Mouse (Mus musculus): ENCODE results near the gene Cfap126. TPM values are rescaled to one million over a fixed set of nuclear protein-coding genes. Genes with fewer than 3 reads are reported as not detected.
"Not testable (repeated sequence)": the region's sequence is repeated elsewhere in the genome, so short reads cannot be mapped to it uniquely, and the experiment has no call there.

Gene Cfap126
- 7.2 and 8.8 TPM in 2 replicates for polyA plus RNA-seq (2014; fragmentation: Nextera tagmentation; extraction: Ambion mirVana)

DNA sequence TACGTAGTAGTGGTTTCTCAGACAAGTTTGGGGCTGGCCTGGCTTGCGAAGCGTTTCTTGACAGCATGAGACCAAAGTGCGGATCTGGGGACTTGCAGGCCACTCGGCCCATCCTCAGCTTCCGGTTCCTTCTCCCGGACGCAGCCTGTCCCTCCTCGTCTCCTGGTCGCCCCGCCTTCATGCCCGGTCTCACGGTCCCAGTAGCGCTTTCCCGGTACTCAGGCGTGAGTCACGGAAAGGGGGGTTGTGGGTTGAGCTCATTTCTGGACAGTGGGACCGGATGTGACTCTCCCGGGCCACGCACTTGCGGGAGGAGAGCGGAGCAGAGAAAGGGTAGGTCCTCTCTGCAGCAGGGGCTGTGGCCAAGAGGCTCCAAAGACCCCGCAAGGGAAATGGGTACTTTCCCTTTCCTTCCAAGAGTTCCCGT, at the start of gene Cfap126:
TSS of gene Cfap126 (plus strand) at position 46 of the 427 bp plus-strand sequence.
- under 1% methylated on average over 24 of the region's 24 CpGs for WGBS
- no peaks in the 10 kb centered on the region for H3K36me3 ChIP-seq (ENCODE audit: control insufficient read depth, insufficient read depth, low read length)
- 0 out of 2 replicates have a peak, but pooled peaks have one; percentile 1 for ATAC-seq
- peak within 1 kb of the TSS; percentile 41 for H3K4me3 ChIP-seq (ENCODE audit: low read depth, low read length)
- H3K9me3 ChIP-seq (replicated peaks; ENCODE audit: control insufficient read depth, low read length) = no peaks in the 10 kb centered on the region
- H3K4me1 ChIP-seq (ENCODE audit: control insufficient read depth, insufficient read depth, low read length) = peaks cover 12% of the 10 kb centered on the region; the same call in 1 of the 2 replicates
- peak; percentile 52 for DNase-seq (ENCODE audit: low spot score)
- H3K9ac ChIP-seq (ENCODE audit: low read length) = peak within 1 kb of the TSS; percentile 68
- no peaks in the 10 kb centered on the region for H3K27me3 ChIP-seq (replicated peaks; ENCODE audit: control insufficient read depth, insufficient read depth, low read length)
- peak within 1 kb of the TSS; percentile 63 for H3K4me2 ChIP-seq (ENCODE audit: low read length)
- peak within 1 kb of the TSS; percentile 23; the same call in 1 of the 2 replicates for H3K27ac ChIP-seq (ENCODE audit: low read depth, low read length)

DNA sequence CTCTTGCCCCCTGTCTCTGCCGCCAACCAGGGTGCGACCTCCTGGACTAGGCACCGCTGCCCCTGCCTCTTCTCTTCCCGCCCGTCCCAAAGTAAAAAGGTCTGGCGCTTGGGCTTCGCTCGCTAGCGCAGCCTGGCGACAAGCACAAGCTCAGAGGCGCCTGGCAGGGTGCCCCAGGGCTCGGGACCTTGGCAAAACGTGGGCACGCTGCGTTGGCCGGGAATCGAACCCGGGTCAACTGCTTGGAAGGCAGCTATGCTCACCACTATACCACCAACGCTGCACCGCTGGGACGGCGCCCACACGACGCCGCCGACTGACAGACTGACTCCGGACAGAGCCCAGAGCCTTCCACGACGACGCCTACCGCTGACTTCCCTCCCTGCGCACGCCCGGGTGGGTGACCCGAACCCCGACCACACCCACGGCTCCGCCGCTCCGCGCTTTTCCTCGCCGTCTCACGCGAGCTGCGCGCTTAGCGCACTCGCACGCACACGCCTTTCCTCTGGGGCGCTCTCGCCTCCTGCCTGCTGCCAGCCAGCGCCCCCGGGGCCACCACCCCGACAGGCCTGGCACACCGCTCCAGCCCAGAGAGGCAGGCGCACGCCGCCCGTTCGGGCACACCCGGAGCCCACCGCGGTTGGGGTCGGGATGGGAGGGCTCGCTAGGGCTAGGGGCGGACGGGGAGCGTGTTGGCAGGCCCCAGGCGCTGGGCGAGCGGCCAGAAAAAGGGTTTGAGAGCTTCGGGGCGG, 49.1 kb upstream of the Cfap126 start, which contains the start of gene Fcgr3:
TSS of gene Fcgr3 (minus strand) at position 445 of the 752 bp plus-strand sequence.
- H3K9me3 ChIP-seq (replicated peaks; ENCODE audit: control insufficient read depth, low read length); H3K36me3 ChIP-seq (ENCODE audit: control insufficient read depth, insufficient read depth, low read length); H3K27ac ChIP-seq (ENCODE audit: low read depth, low read length); H3K4me1 ChIP-seq (ENCODE audit: control insufficient read depth, insufficient read depth, low read length): not testable (repeated sequence)
- ATAC-seq = peak; percentile 65
- H3K9ac ChIP-seq (ENCODE audit: low read length) = 0 out of 2 replicates have a peak within 1 kb of the TSS, but pooled peaks have one; percentile 3
- H3K4me3 ChIP-seq (ENCODE audit: low read depth, low read length) = peak within 1 kb of the TSS; percentile 33
- peaks cover 24% of the 10 kb centered on the region for H3K27me3 ChIP-seq (replicated peaks; ENCODE audit: control insufficient read depth, insufficient read depth, low read length)
- H3K4me2 ChIP-seq (ENCODE audit: low read length) = peak within 1 kb of the TSS; percentile 43
- peak; percentile 77 for DNase-seq (ENCODE audit: low spot score)
- under 1% methylated on average over 38 of the region's 75 CpGs for WGBS

DNA sequence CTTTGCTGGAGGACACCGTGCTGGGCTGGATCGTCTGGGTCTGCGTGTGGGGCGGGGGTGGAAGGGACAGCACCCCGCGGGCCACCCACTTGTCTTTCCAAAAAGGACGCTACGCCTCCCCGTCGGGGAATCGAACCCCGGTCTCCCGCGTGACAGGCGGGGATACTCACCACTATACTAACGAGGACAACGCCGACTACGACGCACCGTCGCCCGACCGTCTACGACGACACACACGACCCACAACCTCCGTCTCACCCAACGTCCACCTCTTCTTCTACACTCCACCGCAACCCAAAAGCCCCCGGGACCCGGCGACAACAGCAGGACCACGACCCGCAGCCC, 48.5 kb upstream of the Cfap126 start:
- not testable (repeated sequence) for H3K9me3 ChIP-seq (replicated peaks; ENCODE audit: control insufficient read depth, low read length); H3K27ac ChIP-seq (ENCODE audit: low read depth, low read length); H3K4me1 ChIP-seq (ENCODE audit: control insufficient read depth, insufficient read depth, low read length); H3K9ac ChIP-seq (ENCODE audit: low read length); DNase-seq (ENCODE audit: low spot score); H3K36me3 ChIP-seq (ENCODE audit: control insufficient read depth, insufficient read depth, low read length)
- peak; percentile 51 for ATAC-seq
- H3K27me3 ChIP-seq (replicated peaks; ENCODE audit: control insufficient read depth, insufficient read depth, low read length) = peaks cover 26% of the 10 kb centered on the region
- peak overlapping the region; percentile 43 for H3K4me2 ChIP-seq (ENCODE audit: low read length)
- peak overlapping the region; percentile 26 for H3K4me3 ChIP-seq (ENCODE audit: low read depth, low read length)
- WGBS = under 1% methylated on average over 15 of the region's 35 CpGs

DNA sequence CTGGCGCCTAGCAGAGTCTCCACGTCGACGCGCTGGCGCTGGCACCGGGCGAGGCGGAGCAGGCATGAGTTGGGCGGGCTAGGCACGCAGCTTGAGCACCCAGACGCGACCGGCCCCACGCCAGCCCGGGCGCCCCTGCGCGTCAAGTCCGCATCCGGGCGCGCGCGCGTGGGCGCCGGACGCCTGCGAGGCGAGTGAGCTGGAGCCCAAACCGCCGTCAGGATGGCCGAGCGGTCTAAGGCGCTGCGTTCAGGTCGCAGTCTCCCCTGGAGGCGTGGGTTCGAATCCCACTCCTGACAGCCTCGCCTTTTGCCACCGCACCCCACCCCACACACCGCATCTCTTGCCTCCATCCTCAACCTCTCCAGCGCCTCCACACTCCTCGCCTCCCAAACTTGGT, 48.0 kb upstream of the Cfap126 start:
- not testable (repeated sequence) for H3K27ac ChIP-seq (ENCODE audit: low read depth, low read length); H3K9ac ChIP-seq (ENCODE audit: low read length); H3K9me3 ChIP-seq (replicated peaks; ENCODE audit: control insufficient read depth, low read length); DNase-seq (ENCODE audit: low spot score); H3K4me1 ChIP-seq (ENCODE audit: control insufficient read depth, insufficient read depth, low read length); H3K36me3 ChIP-seq (ENCODE audit: control insufficient read depth, insufficient read depth, low read length)
- H3K4me3 ChIP-seq (ENCODE audit: low read depth, low read length) = 0 out of 2 replicates have a peak overlapping the region, but pooled peaks have one; percentile 18
- peak; percentile 21 for ATAC-seq
- H3K4me2 ChIP-seq (ENCODE audit: low read length) = 0 out of 2 replicates have a peak overlapping the region, but pooled peaks have one; percentile 28
- peaks cover 26% of the 10 kb centered on the region for H3K27me3 ChIP-seq (replicated peaks; ENCODE audit: control insufficient read depth, insufficient read depth, low read length)
- 7% methylated on average over 26 of the region's 45 CpGs for WGBS

DNA sequence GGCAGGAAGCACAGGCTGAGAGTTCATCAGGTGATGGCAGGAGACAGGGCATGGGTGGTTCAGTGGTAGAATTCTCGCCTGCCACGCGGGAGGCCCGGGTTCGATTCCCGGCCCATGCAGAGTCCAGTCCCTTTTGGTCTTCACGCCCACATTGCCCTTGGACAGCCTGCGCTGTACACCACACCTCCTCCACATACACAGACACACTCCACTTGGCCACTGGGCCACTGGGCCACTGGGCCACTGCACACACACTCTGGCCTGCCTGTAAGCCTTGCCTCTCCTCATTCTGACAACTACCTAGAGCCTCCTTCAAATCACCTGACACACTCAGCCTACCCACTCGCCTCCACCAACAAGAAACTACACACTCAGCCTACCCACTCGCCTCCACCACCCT, 47.1 kb upstream of the Cfap126 start:
- peaks cover 29% of the 10 kb centered on the region for H3K27me3 ChIP-seq (replicated peaks; ENCODE audit: control insufficient read depth, insufficient read depth, low read length)
- not testable (repeated sequence) for H3K4me2 ChIP-seq (ENCODE audit: low read length); DNase-seq (ENCODE audit: low spot score); H3K9ac ChIP-seq (ENCODE audit: low read length); H3K27ac ChIP-seq (ENCODE audit: low read depth, low read length); H3K4me1 ChIP-seq (ENCODE audit: control insufficient read depth, insufficient read depth, low read length); H3K9me3 ChIP-seq (replicated peaks; ENCODE audit: control insufficient read depth, low read length); H3K4me3 ChIP-seq (ENCODE audit: low read depth, low read length); H3K36me3 ChIP-seq (ENCODE audit: control insufficient read depth, insufficient read depth, low read length)
- ATAC-seq = peak; percentile 3; the same call in 1 of the 2 replicates
- 21% methylated on average over 2 of the region's 10 CpGs for WGBS

DNA sequence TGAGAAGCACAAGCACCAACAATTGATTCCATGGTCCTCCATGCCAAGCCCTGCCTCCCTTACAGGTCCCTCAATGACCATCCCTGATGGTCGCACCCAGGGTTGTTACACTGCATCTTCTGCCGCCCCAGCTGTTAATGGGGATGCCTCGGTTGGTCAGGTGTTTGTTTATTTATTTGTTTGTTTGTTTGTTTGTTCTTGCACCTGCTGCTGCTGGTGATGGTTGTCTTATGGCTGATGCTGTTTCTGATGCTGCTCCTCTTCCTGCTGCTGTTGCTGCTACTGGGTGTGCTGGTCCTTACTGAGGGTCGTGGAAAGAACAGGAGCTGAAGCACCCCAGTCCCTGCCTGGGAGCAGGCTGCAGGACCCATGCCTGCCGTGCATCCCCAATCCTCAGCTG, 45.8 kb upstream of the Cfap126 start:
- H3K9me3 ChIP-seq (replicated peaks; ENCODE audit: control insufficient read depth, low read length); H3K9ac ChIP-seq (ENCODE audit: low read length); ATAC-seq; H3K36me3 ChIP-seq (ENCODE audit: control insufficient read depth, insufficient read depth, low read length); H3K4me1 ChIP-seq (ENCODE audit: control insufficient read depth, insufficient read depth, low read length); H3K27ac ChIP-seq (ENCODE audit: low read depth, low read length); H3K4me2 ChIP-seq (ENCODE audit: low read length); DNase-seq (ENCODE audit: low spot score); H3K4me3 ChIP-seq (ENCODE audit: low read depth, low read length): not testable (repeated sequence)
- peaks cover 29% of the 10 kb centered on the region for H3K27me3 ChIP-seq (replicated peaks; ENCODE audit: control insufficient read depth, insufficient read depth, low read length)
- WGBS = 61% methylated on average over 5 of the region's 5 CpGs

DNA sequence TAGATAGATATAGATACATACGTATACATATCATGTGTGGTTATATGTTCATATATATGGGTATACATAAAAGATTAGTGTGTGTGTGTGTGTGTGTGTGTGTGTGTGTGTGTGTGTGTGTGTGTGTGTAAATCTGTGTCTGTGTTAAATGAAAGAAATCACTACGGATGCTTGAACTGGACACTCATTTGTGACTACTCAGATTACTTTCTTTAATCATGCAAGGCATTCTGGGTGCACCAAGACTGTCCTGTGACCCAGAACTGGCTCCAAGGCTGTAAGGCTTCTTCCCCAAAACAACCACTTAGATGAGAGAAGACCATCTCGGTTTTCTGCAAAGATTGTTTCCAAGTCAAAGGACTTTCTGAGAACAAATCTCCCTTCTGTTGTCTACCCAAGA, 44.2 kb upstream of the Cfap126 start:
- not testable (repeated sequence) for H3K9ac ChIP-seq (ENCODE audit: low read length); H3K4me1 ChIP-seq (ENCODE audit: control insufficient read depth, insufficient read depth, low read length); H3K27ac ChIP-seq (ENCODE audit: low read depth, low read length); H3K4me2 ChIP-seq (ENCODE audit: low read length); H3K9me3 ChIP-seq (replicated peaks; ENCODE audit: control insufficient read depth, low read length); H3K36me3 ChIP-seq (ENCODE audit: control insufficient read depth, insufficient read depth, low read length); ATAC-seq; H3K4me3 ChIP-seq (ENCODE audit: low read depth, low read length)
- peaks cover 28% of the 10 kb centered on the region for H3K27me3 ChIP-seq (replicated peaks; ENCODE audit: control insufficient read depth, insufficient read depth, low read length)
- WGBS = 67% methylated on average over 3 of the region's 3 CpGs
- DNase-seq (ENCODE audit: low spot score) = peak; percentile 28

DNA sequence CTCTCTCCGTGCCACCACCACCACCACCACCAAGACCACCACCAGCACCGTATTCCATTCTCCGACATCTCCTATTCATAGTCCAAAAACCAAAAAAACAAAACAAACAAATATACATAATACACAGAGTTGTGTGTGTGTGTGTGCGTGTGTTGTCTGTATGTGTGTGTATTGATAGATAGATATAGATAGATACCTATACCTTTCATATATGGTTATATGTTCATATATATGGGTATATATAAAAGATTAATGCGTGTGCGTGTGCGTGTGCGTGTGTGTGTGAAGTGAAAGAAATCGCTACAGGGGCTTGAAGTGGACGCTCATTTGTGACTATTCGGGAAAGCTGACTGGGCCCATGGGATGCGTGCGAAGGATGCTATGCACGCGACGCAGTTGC, 42.8 kb upstream of the Cfap126 start:
- H3K9me3 ChIP-seq (replicated peaks; ENCODE audit: control insufficient read depth, low read length); H3K9ac ChIP-seq (ENCODE audit: low read length); DNase-seq (ENCODE audit: low spot score); H3K4me2 ChIP-seq (ENCODE audit: low read length); H3K4me1 ChIP-seq (ENCODE audit: control insufficient read depth, insufficient read depth, low read length); H3K27ac ChIP-seq (ENCODE audit: low read depth, low read length); ATAC-seq; H3K36me3 ChIP-seq (ENCODE audit: control insufficient read depth, insufficient read depth, low read length): not testable (repeated sequence)
- Histone ChIP-seq H3K4me3 (ENCODE audit: low read depth, low read length) (0 out of 2 replicates have a peak overlapping the region, but pooled peaks have one; percentile 4), H3K27me3 (replicated peaks; ENCODE audit: control insufficient read depth, insufficient read depth, low read length) (peaks cover 21% of the 10 kb centered on the region)
- 26% methylated on average over 11 of the region's 16 CpGs for WGBS

DNA sequence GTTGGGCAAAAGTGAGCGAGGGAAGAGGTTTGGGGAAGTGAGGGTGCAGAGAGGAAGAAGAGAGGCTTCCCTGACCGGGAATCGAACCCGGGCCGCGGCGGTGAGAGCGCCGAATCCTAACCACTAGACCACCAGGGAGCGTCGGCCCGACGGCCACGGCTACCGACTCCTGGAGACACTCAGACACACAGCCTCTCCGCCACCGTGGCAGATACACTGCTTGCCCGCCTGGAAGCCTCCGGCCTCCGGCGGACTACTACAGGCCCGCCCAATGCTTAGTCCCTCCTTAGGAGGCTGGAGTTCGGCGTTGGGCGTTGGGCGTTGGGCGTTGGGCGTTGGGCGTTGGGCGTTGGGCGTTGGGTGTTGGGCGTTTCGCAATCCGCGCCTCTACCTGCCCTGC, 42.0 kb upstream of the Cfap126 start:
- no CpG with 5 or more reads among the region's 35 CpGs for whole genome bisulfite sequencing
- H3K27ac ChIP-seq (ENCODE audit: low read depth, low read length); H3K4me2 ChIP-seq (ENCODE audit: low read length); H3K9ac ChIP-seq (ENCODE audit: low read length); H3K36me3 ChIP-seq (ENCODE audit: control insufficient read depth, insufficient read depth, low read length); H3K4me1 ChIP-seq (ENCODE audit: control insufficient read depth, insufficient read depth, low read length); H3K9me3 ChIP-seq (replicated peaks; ENCODE audit: control insufficient read depth, low read length); DNase-seq (ENCODE audit: low spot score); H3K4me3 ChIP-seq (ENCODE audit: low read depth, low read length): not testable (repeated sequence)
- peak; percentile 55 for ATAC-seq
- H3K27me3 ChIP-seq (replicated peaks; ENCODE audit: control insufficient read depth, insufficient read depth, low read length) = peaks cover 21% of the 10 kb centered on the region
